Mouse (Mus musculus) liver, embryonic 14.5 days (tissue): Measurements from ENCODE around the gene Cox10.

Experiments
- CTCF ChIP-seq: IDR thresholded peaks from 2 replicates; pipeline ENCODE4 v1.5.1; 2016; ENCODE audit warnings: antibody characterized with exemption, low read depth, control low read depth
- EP300 ChIP-seq: IDR thresholded peaks from 2 replicates; pipeline ENCODE4 v1.6.1; 2016; ENCODE audit warnings: antibody characterized with exemption, low read depth

DNA sequence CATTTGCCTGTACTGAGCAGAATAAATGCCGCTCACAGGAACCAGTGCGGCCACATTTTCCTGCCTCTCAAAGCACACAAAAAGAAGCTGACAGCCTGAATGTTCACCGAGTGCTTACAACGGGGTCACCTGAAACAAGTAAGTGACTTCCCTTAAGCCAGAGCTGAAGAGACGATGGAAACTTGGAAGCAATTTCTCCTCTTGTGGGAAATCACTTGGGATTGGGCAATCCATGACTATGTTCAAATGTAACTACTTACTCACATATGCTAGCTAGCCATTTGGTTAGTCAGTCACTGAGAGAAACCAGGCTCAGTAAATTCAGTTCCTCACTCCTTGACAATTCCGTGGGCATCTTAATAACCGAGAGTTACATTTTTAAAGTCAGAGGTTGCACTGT, 43.0 kb downstream of the Cox10 start:
- TF ChIP-seq CTCF (no peak), EP300 (no peak)
